ENCODE assay signal across 7 mouse cellular contexts in genomic region chr9:25175039-25175442, GRCm38 (mm10). TPM values are rescaled to one million over a fixed set of nuclear protein-coding genes. Genes with fewer than 3 reads are reported as not detected.
DNase-seq lines count a peak whose midpoint lies in the region; ATAC-seq lines count a peak whose summit lies in the region.

No protein-coding gene starts in this region.

- H3K27me3 ChIP-seq in midbrain, embryonic 15.5 days (replicated peaks) = no peaks in the 10 kb centered on the region

- no peak overlapping the region for H3K4me3 ChIP-seq in midbrain, embryonic 15.5 days

- WGBS in midbrain, embryonic 15.5 days = 45% methylated on average over 5 of the region's 5 CpGs

- H3K36me3 ChIP-seq in midbrain, embryonic 15.5 days (replicated peaks) = no peaks in the 10 kb centered on the region

- H3K27ac ChIP-seq in midbrain, embryonic 15.5 days = no peak overlapping the region

- DNase-seq in adrenal gland, adult 2 months = peak; percentile 55
- peak; percentile 86 for DNase-seq in cerebellum, adult 11-12 months
- peak; percentile 46 to 50 for DNase-seq in frontal cortex, postnatal 25 days (ENCODE audit: low spot score in 2 of 2)
- DNase-seq in left cerebral cortex, adult 11 months (ENCODE audit: low spot score) = peak; percentile 79

- ATAC-seq in hematopoietic stem cell, adult 5-6 weeks (replicated peaks in 1 of 2; ENCODE audit: insufficient read depth in 1 of 2, low FRiP score in 2 of 2, low TSS enrichment in 1 of 2, low read depth in 1 of 2, poor library complexity in 2 of 2, severe bottlenecking in 2 of 2) = peak; percentile 17 to 33; a peak in 1 of 4 replicates
- peak; percentile 48; the same call in 1 of the 2 replicates for ATAC-seq in midbrain, embryonic 15.5 days (replicated peaks)
- no peak for ATAC-seq in inflammation-experienced regulatory T-cells, adult 6 months

- no peak overlapping the region for H3K9ac ChIP-seq in midbrain, embryonic 15.5 days

- no peak overlapping the region for H3K4me2 ChIP-seq in midbrain, embryonic 15.5 days

- H3K4me1 ChIP-seq in midbrain, embryonic 15.5 days = no peaks in the 10 kb centered on the region

- no peaks in the 10 kb centered on the region for H3K9me3 ChIP-seq in midbrain, embryonic 15.5 days

RNA-seq across cellular contexts. Expression of gene Herpud2, which starts 23.4 kb away (rescaled TPM):
- 10 to 100 TPM; 46.3 to 51.0 TPM for total RNA-seq in adrenal gland, adult 2 months (2021)
- polyA plus RNA-seq in adrenal gland, adult 2 months (2012; rRNA removed) = 98.1 and 98.8 TPM in 2 replicates
- 24.1 and 28.9 TPM in 2 replicates for total RNA-seq in hematopoietic stem cell, adult 5-6 weeks (2017)
- polyA plus RNA-seq in midbrain, embryonic 15.5 days (2015; fragmentation: Nextera tagmentation; extraction: Ambion mirVana) = 33.6 and 35.8 TPM in 2 replicates
- 10 to 100 TPM; 12.1 to 15.7 (median 14.6) TPM for polyA plus RNA-seq in inflammation-experienced regulatory T-cells, adult 6 months (2017; shearing (Covaris generic))
